Mouse (Mus musculus) kidney, embryonic 16.5 days (tissue): Measurements from ENCODE around the gene Gm11733. TPM values are rescaled to one million over a fixed set of nuclear protein-coding genes. Genes with fewer than 3 reads are reported as not detected.

Experiments used
- ATAC-seq: fragments of 200-750 bp; cut with Nextera tagmentation; 2 replicates; pipeline ENCODE4 v1.8.0; 2017; ENCODE audit warnings: moderate TSS enrichment; ENCODE audit not compliant: low FRiP score, low TSS enrichment
- H3K27ac ChIP-seq: fragments of 300-500 bp; sonication (generic); 2 replicates; pipeline ENCODE4 v1.5.1; 2014; ENCODE audit warnings: low read length
- H3K27me3 ChIP-seq: fragments of 300-500 bp; sonication (generic); 2 replicates; pipeline ENCODE4 v1.6.1; 2014; ENCODE audit warnings: low read length, control low read depth, mixed read lengths; ENCODE audit not compliant: insufficient read depth
- H3K36me3 ChIP-seq: fragments of 300-500 bp; sonication (generic); 2 replicates; pipeline ENCODE4 v1.6.1; 2014; ENCODE audit warnings: low read length, control low read depth, mixed read lengths; ENCODE audit not compliant: insufficient read depth
- H3K4me1 ChIP-seq: fragments of 300-500 bp; sonication (generic); 2 replicates; pipeline ENCODE4 v1.6.1; 2014; ENCODE audit warnings: low read length, control low read depth, mixed read lengths; ENCODE audit not compliant: insufficient read depth
- H3K4me2 ChIP-seq: fragments of 300-500 bp; sonication (generic); replicated peaks from 2 replicates; pipeline ENCODE4 v1.6.1; 2014; ENCODE audit warnings: low read depth, low read length
- H3K4me3 ChIP-seq: fragments of 300-500 bp; sonication (generic); 2 replicates; pipeline ENCODE4 v1.5.1; 2014; ENCODE audit warnings: mild to moderate bottlenecking, low read length
- H3K9ac ChIP-seq: fragments of 300-500 bp; sonication (generic); replicated peaks from 2 replicates; pipeline ENCODE4 v1.6.1; 2014; ENCODE audit warnings: low read length
- H3K9me3 ChIP-seq: fragments of 300-500 bp; sonication (generic); 2 replicates; pipeline ENCODE4 v1.6.1; 2016; ENCODE audit warnings: low read length, control low read depth
- WGBS: fragments of 180-500 bp; shearing (Covaris S2); extraction: QIAGEN DNeasy Blood & Tissue Kit; methylation state at CpG from one replicate; pipeline ENCODE4 v1.1.7; 2014; 5-methylcytosine and 5-hydroxymethylcytosine counted together
- polyA plus RNA-seq: library from polyadenylated mRNA; unstranded; fragments of >200 nt; fragmentation: Nextera tagmentation; extraction: Ambion mirVana; gene quantifications from 2 replicates; pipeline ENCODE4 v1.2.1, GENCODE M21; 2015

Gene Gm11733
- polyA plus RNA-seq, 1 experiment from 2014 or later = not detected

GRCm38 (mm10) chr11:117475204-117475603 lies 9.0 kb upstream of the Gm11733 start:
- WGBS = 98% methylated on average over 2 of the region's 2 CpGs
- Histone ChIP-seq H3K27ac (no peak overlapping the region), H3K36me3 (no peaks in the 10 kb centered on the region), H3K4me1 (peaks cover 17% of the 10 kb centered on the region), H3K4me2 (no peak overlapping the region), H3K9me3 (peaks cover 9% of the 10 kb centered on the region; the same call in 1 of the 2 replicates), H3K4me3 (no peak overlapping the region), H3K27me3 (no peaks in the 10 kb centered on the region; the same call in 1 of the 2 replicates), H3K9ac (no peak overlapping the region)
- ATAC-seq = no peak

- Histone ChIP-seq H3K27ac (no peak overlapping the region), H3K9ac (no peak overlapping the region), H3K4me3 (no peak overlapping the region), H3K4me1 (peaks cover 17% of the 10 kb centered on the region), H3K9me3 (peaks cover 9% of the 10 kb centered on the region; the same call in 1 of the 2 replicates), H3K27me3 (no peaks in the 10 kb centered on the region; the same call in 1 of the 2 replicates), H3K36me3 (no peaks in the 10 kb centered on the region), H3K4me2 (peak overlapping the region; percentile 39)
- ATAC-seq = no peak
- 21% methylated on average over 10 of the region's 10 CpGs for WGBS
Observed at GRCm38 (mm10) chr11:117475669-117476068, 8.5 kb upstream of the Gm11733 start.

- Histone ChIP-seq H3K9ac (no peak overlapping the region), H3K9me3 (peaks cover 9% of the 10 kb centered on the region; the same call in 1 of the 2 replicates), H3K36me3 (no peaks in the 10 kb centered on the region), H3K27ac (no peak overlapping the region), H3K4me1 (peaks cover 17% of the 10 kb centered on the region), H3K4me2 (no peak overlapping the region), H3K27me3 (no peaks in the 10 kb centered on the region; the same call in 1 of the 2 replicates), H3K4me3 (no peak overlapping the region)
- no peak for ATAC-seq
- WGBS = 84% methylated on average over 4 of the region's 5 CpGs
Observed at GRCm38 (mm10) chr11:117476554-117477107, 7.5 kb upstream of the Gm11733 start.

- no peak overlapping the region for H3K9ac ChIP-seq
- no peak overlapping the region for H3K4me2 ChIP-seq
- no peaks in the 10 kb centered on the region for H3K36me3 ChIP-seq
- H3K27me3 ChIP-seq = no peaks in the 10 kb centered on the region; the same call in 1 of the 2 replicates
- WGBS = 74% methylated on average over 10 of the region's 10 CpGs
- H3K4me1 ChIP-seq = peaks cover 31% of the 10 kb centered on the region
- H3K9me3 ChIP-seq = peaks cover 9% of the 10 kb centered on the region; the same call in 1 of the 2 replicates
- no peak overlapping the region for H3K4me3 ChIP-seq
- no peak overlapping the region for H3K27ac ChIP-seq
- no peak for ATAC-seq
Observed at GRCm38 (mm10) chr11:117478271-117479006, 5.7 kb upstream of the Gm11733 start.

DNA sequence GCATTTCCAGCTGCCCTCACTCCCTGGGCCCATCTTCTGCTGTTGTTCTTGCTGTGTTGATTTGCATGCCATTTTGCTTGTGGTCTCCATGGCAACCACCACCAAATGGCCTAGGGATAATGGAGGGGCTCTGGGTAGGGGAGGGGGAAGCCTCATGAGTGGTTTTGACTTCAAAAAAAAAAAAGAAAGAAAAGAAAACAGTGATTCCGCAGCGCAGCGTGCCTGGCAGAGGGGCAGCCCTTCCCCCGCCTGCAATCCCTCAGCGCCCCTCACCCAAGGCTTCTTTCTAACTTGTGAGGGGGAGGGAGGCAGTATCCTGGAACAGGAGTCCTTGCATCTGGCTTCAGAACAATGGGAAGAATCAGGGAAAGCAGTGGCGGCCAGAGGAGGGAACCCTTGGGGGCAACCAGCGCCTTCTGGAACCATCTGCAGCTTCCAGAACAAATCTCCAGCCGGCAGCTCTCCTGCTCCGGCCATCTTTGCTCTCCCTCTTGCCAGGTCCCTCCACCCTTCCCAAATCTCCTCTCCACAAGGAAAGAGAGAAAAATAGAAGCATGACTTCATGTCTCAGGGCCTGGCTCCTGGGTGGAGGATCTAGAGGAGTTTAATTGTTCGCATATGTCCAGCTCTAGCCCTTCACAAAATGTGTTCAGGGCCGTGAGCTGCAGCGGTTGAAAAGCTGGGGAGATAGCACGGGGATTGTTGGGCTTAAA lies 5.0 kb upstream of the Gm11733 start:
- Histone ChIP-seq H3K9ac (peak overlapping the region; percentile 20; the same call in 1 of the 2 replicates), H3K4me1 (peaks cover 34% of the 10 kb centered on the region), H3K4me2 (no peak overlapping the region), H3K27me3 (no peaks in the 10 kb centered on the region; the same call in 1 of the 2 replicates), H3K9me3 (peaks cover 9% of the 10 kb centered on the region; the same call in 1 of the 2 replicates), H3K4me3 (no peak overlapping the region), H3K36me3 (no peaks in the 10 kb centered on the region), H3K27ac (peak overlapping the region; percentile 5; the same call in 1 of the 2 replicates)
- no peak for ATAC-seq
- 17% methylated on average over 13 of the region's 13 CpGs for WGBS

DNA sequence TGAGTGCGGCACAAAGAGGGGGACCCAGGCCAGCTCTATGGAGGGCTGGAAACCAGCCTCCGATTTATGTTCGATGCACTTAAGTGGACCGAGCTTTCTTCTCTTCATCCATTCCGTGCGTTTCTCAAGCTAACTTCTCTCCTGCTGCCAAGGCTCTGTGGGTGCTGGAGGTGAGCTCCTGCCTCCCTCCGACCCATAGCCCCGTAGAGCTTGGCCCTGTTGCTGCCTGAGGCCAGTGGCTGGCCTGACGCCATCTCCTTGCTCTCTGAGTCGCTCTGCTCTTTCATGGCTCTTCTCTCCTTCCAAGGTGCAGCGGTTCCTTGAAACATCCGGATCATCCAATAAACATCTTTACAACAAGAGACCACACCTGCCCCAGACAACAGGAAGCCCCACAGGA lies 4.4 kb upstream of the Gm11733 start:
- peak overlapping the region; percentile 5; the same call in 1 of the 2 replicates for H3K27ac ChIP-seq
- peaks cover 34% of the 10 kb centered on the region for H3K4me1 ChIP-seq
- no peak for ATAC-seq
- H3K27me3 ChIP-seq = no peaks in the 10 kb centered on the region; the same call in 1 of the 2 replicates
- peaks cover 9% of the 10 kb centered on the region; the same call in 1 of the 2 replicates for H3K9me3 ChIP-seq
- H3K9ac ChIP-seq = peak overlapping the region; percentile 20; the same call in 1 of the 2 replicates
- no peaks in the 10 kb centered on the region for H3K36me3 ChIP-seq
- H3K4me3 ChIP-seq = no peak overlapping the region
- WGBS = 52% methylated on average over 12 of the region's 12 CpGs
- no peak overlapping the region for H3K4me2 ChIP-seq

DNA sequence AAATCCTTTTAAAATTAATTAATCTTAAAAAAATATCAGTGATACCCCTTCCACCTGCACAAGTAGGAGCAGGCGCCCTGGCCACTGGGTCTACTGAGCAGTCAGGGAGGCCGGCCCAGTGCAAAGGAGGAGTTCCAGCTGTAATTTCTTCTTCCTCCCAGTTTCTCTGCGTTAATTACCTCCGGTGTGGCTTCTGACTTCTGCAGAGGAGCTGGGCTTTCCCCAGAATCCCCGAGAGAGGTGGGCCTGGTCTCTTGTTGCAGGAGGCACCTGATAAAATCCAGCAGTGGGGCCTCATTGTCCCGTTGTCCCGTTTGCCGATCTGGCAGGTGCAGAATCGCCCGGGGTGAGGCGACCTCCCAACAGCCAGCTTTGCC lies 1.9 kb upstream of the Gm11733 start:
- peak overlapping the region; percentile 55; the same call in 1 of the 2 replicates for H3K9ac ChIP-seq
- no peaks in the 10 kb centered on the region for H3K36me3 ChIP-seq
- 7% methylated on average over 11 of the region's 11 CpGs for WGBS
- peak overlapping the region; percentile 43; the same call in 1 of the 2 replicates for H3K27ac ChIP-seq
- H3K9me3 ChIP-seq = peaks cover 8% of the 10 kb centered on the region; the same call in 1 of the 2 replicates
- no peak for ATAC-seq
- peak overlapping the region; percentile 66 for H3K4me2 ChIP-seq
- peaks cover 32% of the 10 kb centered on the region for H3K4me1 ChIP-seq
- H3K4me3 ChIP-seq = peak overlapping the region; percentile 32
- no peaks in the 10 kb centered on the region for H3K27me3 ChIP-seq

- H3K36me3 ChIP-seq = no peaks in the 10 kb centered on the region
- peak overlapping the region; percentile 32 for H3K4me3 ChIP-seq
- H3K4me2 ChIP-seq = peak overlapping the region; percentile 66
- peaks cover 3% of the 10 kb centered on the region; the same call in 1 of the 2 replicates for H3K9me3 ChIP-seq
- H3K9ac ChIP-seq = peak overlapping the region; percentile 55; the same call in 1 of the 2 replicates
- no peaks in the 10 kb centered on the region for H3K27me3 ChIP-seq
- H3K27ac ChIP-seq = peak overlapping the region; percentile 43; the same call in 1 of the 2 replicates
- 2% methylated on average over 25 of the region's 26 CpGs for WGBS
- peak; percentile 52 for ATAC-seq
- H3K4me1 ChIP-seq = peaks cover 32% of the 10 kb centered on the region
Observed at GRCm38 (mm10) chr11:117482677-117483511, 1.3 kb upstream of the Gm11733 start.
